Mouse (Mus musculus): ENCODE results near the gene Rhod. TPM values are rescaled to one million over a fixed set of nuclear protein-coding genes. Genes with fewer than 3 reads are reported as not detected.
"Not testable (repeated sequence)": the region's sequence is repeated elsewhere in the genome, so short reads cannot be mapped to it uniquely, and the experiment has no call there.

Rhod gene
- total RNA-seq, 2 experiments from 2014 or later: 5.5 to 5.8 TPM

GRCm38 (mm10) chr19:4417713-4418112 is 21.5 kb downstream of the Rhod start:
- no peak for DNase-seq
- intact Hi-C loops (cut with DNase I): loop anchor here (1.0 to 5.0 kb wide), 2 partner anchors 79 to 160 kb away; no protein-coding TSS in a partner anchor

- DNase-seq: peak; percentile 72 to 76
- intact Hi-C loops (cut with DNase I): loop anchor here (1.0 to 5.0 kb wide), 2 partner anchors 79 to 160 kb away; no protein-coding TSS in a partner anchor
These were observed 22.0 kb downstream of the Rhod start for GRCm38 (mm10) chr19:4417183-4417582.

- DNase-seq: no peak
- intact Hi-C loops (cut with DNase I): loop anchor here (1.0 to 5.0 kb wide), 2 partner anchors 46 to 157 kb away; no protein-coding TSS in a partner anchor
These were observed 24.6 kb downstream of the Rhod start for GRCm38 (mm10) chr19:4414631-4415030.

GRCm38 (mm10) chr19:4409062-4409461 is 30.2 kb downstream of the Rhod start:
- intact Hi-C loops (cut with DNase I): no loop called here
- no peak for DNase-seq

GRCm38 (mm10) chr19:4404840-4405239 is 34.4 kb downstream of the Rhod start:
- no peak for DNase-seq
- intact Hi-C loops (cut with DNase I): no loop called here

- DNase-seq: no peak
- intact Hi-C loops (cut with DNase I): no loop called here
These were observed 40.3 kb downstream of the Rhod start for GRCm38 (mm10) chr19:4398959-4399358.

GRCm38 (mm10) chr19:4398630-4398948 is 40.6 kb downstream of the Rhod start:
- intact Hi-C loops (cut with DNase I): no loop called here
- no peak for DNase-seq

GRCm38 (mm10) chr19:4397798-4398629 is 41.2 kb downstream of the Rhod start, which contains the start of gene Kdm2a:
Gene Kdm2a, minus strand, starts transcription at chr19:4398285.
- DNase-seq: peak; percentile 65 to 76
- intact Hi-C loops (cut with DNase I): loop anchor here (2.0 kb wide), 1 partner anchor 63 kb away; no protein-coding TSS in a partner anchor

GRCm38 (mm10) chr19:4396998-4397797 is 42.0 kb downstream of the Rhod start:
- DNase-seq: peak; percentile 90 to 93
- intact Hi-C loops (cut with DNase I): loop anchor here (2.0 kb wide), 1 partner anchor 62 kb away; no protein-coding TSS in a partner anchor

GRCm38 (mm10) chr19:4396081-4396997 is 42.9 kb downstream of the Rhod start:
- peak; percentile 37 to 45 for DNase-seq
- intact Hi-C loops (cut with DNase I): loop anchor here (2.0 kb wide), 1 partner anchor 62 kb away; no protein-coding TSS in a partner anchor

GRCm38 (mm10) chr19:4387276-4387675 is 52.0 kb downstream of the Rhod start:
- DNase-seq: no peak
- intact Hi-C loops (cut with DNase I): no loop called here

GRCm38 (mm10) chr19:4385026-4385425 is 54.2 kb downstream of the Rhod start:
- no peak for DNase-seq
- intact Hi-C loops (cut with DNase I): no loop called here

- intact Hi-C loops (cut with DNase I): no loop called here
- no peak for DNase-seq
These were observed 54.9 kb downstream of the Rhod start for GRCm38 (mm10) chr19:4384322-4384721.

- DNase-seq: no peak
- intact Hi-C loops (cut with DNase I): no loop called here
These were observed 55.9 kb downstream of the Rhod start for GRCm38 (mm10) chr19:4383306-4383705.

- intact Hi-C loops (cut with DNase I); DNase-seq: not testable (repeated sequence)
These were observed 56.9 kb downstream of the Rhod start for GRCm38 (mm10) chr19:4382303-4382702.

Other genes starting within 250 kb of the Rhod start
- gene Tbc1d10c, start 248.1 kb downstream of the Rhod start, total RNA-seq (2021): 10 to 100 TPM in 1 of 2 experiments, 1 to 10 TPM in 1; 6.6 to 11.1 TPM
- gene Ppp1ca, start 247.4 kb downstream of the Rhod start, total RNA-seq (2021): 100 to 1,000 TPM; 326 to 332 TPM
- 1 to 10 TPM; 5.2 to 5.3 TPM for gene Rad9a, start 237.8 kb downstream of the Rhod start, total RNA-seq (2021)
- gene Clcf1, start 225.2 kb downstream of the Rhod start, total RNA-seq (2021): 1 to 10 TPM in 1 of 2 experiments, under 1 TPM in 1; 0.51 to 1.2 TPM
- not detected for gene AC109138.7, start 225.1 kb downstream of the Rhod start, total RNA-seq (2021)
- 10 to 100 TPM; 11.9 to 13.7 TPM for gene Pold4, start 207.5 kb downstream of the Rhod start, total RNA-seq (2021)
- gene Ssh3, start 170.3 kb downstream of the Rhod start, total RNA-seq (2021): 1 to 10 TPM; 7.2 to 8.6 TPM
- under 1 TPM; 0.51 to 0.80 TPM for gene Ankrd13d, start 156.3 kb downstream of the Rhod start, total RNA-seq (2021)
- gene Grk2, start 133.2 kb downstream of the Rhod start, total RNA-seq (2021): 10 to 100 TPM; 47.5 to 50.4 TPM
- gene Kdm2a, start 41.1 kb downstream of the Rhod start, total RNA-seq (2021): 10 to 100 TPM; 39.4 to 41.1 TPM
- gene Syt12, start 38.0 kb upstream of the Rhod start, total RNA-seq (2021): 1 to 10 TPM; 6.2 to 8.2 TPM
- gene 2010003K11Rik, start 59.2 kb upstream of the Rhod start, total RNA-seq (2021): under 1 TPM in 1 of 2 experiments, not detected in 1; 0.25 TPM
- gene Pcx, start 71.0 kb upstream of the Rhod start, total RNA-seq (2021): 10 to 100 TPM; 36.9 to 43.8 TPM
- gene Lrfn4, start 176.2 kb upstream of the Rhod start, total RNA-seq (2021): 1 to 10 TPM; 7.7 to 9.2 TPM
- gene Rce1, start 186.2 kb upstream of the Rhod start, total RNA-seq (2021): 10 to 100 TPM in 1 of 2 experiments, 1 to 10 TPM in 1; 9.4 to 10.1 TPM